Mouse (Mus musculus): ENCODE data around the gene Tada1.

The Tada1 gene

DNA sequence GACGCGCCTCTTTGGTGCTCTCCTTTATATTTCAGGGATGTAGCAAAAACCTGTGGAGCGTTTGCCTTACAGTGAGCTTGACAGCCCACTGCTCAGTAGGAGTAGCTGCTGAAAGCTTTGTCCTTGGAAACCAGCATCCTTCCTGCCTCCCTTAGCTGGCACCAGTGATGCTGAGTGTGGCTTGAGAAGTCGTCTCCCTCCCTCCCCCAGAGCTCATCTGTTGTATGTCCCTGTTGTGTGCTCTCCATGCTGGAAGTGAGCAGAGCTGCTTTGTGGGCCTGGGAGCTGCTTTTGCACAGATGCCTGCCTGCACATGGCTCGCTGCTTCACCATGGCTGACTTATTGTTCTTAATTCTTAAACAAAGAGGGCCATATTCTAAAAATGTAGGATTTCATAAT is 6.5 kb downstream of the Tada1 start:
- no peak for DNase-seq

DNA sequence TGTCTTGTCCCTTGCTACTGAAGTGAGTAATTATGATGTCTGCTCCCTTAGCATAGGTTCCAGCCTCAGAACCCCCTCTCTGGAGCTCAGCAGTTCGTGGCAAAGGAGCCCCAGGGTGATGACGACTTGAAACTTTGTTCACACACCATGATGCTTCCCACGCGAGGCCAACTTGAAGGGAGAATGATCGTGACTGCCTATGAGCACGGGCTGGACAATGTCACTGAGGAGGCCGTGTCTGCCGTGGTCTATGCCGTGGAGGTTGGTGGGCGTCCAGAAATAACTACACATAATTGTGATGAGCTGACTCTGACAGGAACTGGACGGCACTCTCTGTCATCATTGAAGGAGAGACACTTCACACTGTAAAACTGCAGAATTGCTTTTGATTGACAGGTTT is 9.6 kb downstream of the Tada1 start:
- no peak for DNase-seq

DNA sequence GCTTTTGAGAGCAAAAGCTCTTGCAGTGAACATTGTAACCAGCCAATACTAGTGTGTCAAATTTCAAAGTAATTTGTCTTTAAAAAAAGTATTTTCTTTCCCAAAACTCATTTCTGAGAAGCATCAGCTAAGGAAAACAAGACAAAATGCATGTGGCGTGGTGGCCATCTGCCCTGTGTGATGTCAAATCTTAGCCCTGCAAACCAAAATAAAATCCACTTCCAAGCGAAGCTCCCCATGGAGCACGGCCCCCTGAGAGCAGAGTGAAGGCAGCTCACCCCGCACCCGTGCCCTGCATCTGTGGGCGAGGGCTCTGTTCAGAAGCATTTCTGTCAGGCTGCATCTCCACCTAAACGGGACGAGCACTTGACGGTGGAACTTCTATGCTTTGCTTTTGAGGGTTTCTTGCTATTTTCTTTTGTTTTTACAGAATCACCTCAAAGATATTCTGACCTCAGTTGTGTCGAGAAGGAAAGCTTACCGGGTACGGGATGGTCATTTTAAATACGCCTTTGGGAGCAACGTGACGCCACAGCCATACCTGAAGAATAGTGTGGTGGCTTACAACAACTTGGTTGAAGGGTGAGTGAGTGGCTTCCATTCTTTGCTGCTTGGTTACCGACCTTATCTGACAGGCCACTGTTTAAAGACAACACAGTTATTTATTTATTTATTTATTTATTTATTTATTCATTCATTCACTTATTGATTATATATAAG is 10.7 kb downstream of the Tada1 start:
- DNase-seq: no peak

DNA sequence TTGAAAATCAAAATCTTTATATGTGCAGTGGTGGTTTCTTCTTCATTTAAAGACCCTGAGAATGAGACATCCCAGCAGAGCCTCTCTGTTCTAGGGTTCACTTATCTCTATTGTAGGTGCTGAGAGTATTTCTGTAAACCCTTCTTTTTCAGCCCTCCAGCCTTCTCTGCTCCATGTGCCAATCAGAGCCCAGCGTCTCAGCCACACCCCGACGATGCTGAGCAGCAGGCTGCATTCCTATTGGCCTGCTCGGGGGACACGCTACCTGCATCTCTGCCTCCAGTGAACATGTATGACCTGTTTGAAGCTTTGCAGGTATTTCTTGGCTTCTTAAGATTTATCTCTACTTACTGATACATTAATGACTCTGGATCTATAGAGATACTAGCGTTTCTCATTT is 12.8 kb downstream of the Tada1 start:
- DNase-seq: no peak

DNA sequence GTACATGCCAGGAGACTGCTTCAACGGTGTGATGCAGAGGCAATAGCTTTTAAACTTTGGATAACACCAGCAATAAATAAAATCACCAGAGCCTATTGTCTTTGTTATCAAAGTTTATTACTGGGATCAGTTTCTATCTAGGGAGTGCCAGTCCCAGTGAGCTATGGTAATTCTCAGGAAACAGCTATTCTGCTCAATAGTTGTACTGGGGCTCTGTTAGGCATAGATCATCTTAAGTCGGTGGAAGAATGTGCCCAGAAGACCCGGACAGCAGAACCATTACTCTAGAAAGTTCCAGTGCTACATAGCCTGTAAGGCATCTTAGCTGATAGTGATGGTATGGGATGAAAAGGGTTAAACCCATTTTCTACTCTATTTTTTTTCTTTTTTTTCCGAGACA is 15.9 kb downstream of the Tada1 start:
- no peak for DNase-seq

DNA sequence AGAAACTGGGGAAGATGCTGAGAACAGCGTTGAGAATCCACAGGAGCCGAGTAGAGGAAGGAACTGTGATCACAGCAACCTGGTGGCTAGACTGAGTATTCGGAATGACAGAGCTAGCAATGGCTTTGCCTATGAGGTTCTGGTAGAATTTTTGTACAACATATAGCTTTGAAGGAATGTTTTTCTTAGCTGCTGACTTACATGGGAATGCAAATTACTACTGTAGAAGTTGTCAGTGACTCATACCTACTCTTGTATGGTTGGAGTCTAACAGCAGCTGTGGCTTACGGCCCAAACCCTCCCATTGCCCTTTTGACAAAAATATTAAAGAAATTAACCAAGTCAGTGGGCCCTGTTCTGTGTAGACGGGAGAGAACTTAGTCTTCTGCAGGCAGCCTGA is 16.8 kb downstream of the Tada1 start:
- DNase-seq: no peak

DNA sequence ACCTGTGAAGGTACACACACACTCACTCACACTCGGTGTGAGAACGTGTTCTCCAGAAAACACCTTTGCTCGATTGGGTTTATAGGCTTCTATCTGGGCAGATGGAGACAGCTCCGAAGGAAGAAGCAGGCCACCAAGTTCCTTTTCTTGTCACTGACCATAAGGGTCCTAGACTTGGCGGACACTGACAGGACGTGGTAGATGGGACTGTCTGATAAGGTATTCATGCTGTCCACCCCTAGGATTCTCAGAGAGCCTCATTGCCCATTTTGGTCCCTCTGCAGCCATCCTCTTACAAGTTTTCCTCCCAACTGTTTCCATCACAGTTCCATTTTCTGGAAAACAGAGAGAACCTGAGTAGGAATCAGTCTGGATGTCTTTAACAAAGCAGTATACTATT is 17.5 kb downstream of the Tada1 start:
- no peak for DNase-seq

DNA sequence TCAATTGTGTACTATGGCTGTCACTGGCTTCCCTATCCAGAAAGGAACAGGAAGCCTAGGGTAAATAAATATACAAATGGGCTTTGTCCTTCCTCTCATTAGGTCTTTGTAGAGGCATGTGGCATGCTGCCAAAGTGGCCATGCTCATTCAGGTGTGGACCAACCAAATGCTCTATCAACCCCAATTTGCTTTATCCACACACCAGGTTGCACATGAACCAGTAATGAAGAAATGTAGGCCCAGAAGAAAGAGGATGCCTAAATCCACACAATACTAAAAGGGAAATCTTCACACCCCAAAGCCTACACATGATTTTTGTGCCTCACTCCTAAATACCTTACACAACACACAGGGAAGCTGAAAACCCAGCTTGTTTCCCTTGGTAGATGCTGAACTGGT is 22.6 kb downstream of the Tada1 start:
- DNase-seq: peak; percentile 27

DNA sequence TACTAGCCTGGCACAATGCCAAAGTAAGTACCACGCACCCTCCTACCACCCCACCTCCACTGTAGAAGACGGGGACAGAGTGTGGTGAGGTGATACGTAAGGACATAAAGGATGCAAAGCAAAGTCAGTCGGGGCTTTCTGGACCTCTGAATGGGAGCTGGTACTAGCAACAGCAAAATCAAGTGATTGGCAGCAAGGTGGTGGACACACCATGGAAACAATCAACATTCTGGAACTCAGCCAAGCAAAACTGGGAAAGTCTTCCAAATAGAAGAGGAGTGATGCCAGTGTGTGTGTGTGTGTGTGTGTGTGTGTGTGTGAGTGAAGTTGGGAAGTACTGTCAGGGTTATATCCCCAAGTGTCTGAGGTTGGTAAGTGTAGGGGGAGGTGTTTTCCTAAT is 23.1 kb downstream of the Tada1 start:
- no peak for DNase-seq

DNA sequence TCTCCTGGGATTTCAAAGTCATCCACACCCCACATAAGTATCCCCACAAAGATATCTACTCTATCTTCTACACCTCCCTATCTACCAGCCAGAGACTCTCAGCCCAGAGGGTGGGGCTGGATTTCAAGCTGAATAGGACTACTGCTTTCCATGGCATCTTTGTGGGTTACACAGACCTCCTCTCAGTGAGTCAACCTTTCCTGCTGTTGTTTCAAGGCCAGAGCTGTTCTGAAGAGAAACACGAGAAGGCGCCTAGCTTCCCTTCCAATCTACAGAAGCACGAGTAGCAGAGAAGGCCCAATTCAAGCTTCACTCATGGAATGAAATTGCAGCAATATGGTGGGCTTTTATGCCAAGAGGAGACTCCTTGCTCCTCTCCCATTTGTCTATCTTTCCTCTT is 24.9 kb downstream of the Tada1 start:
- no peak for DNase-seq

DNA sequence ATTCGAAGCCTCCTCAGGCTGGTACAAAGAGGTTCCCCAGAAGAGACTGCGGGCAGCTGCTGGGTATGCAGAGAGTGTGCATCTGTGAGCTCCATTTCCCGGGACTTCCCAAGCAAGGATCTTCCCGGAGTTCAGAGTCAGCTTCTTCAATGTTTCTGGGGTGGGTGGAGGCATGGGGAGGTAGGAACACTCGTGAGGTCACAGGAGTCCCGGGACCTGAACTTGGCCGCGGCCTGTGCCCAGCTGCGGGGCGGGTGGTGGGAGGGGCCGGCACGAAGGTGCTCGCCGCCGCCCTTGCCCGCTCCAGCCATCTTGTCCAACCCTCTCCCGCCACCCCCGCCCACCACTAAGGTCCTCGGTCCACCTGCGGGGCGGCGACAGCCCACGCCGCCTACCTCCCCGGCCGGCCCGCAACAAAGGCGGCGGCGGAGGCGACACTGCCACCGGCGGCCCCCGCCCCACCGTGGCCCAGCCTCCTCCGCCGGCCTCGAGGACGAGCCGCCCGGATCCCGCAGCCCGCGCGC is 30.3 kb downstream of the Tada1 start:
- DNase-seq: peak; percentile 37

DNA sequence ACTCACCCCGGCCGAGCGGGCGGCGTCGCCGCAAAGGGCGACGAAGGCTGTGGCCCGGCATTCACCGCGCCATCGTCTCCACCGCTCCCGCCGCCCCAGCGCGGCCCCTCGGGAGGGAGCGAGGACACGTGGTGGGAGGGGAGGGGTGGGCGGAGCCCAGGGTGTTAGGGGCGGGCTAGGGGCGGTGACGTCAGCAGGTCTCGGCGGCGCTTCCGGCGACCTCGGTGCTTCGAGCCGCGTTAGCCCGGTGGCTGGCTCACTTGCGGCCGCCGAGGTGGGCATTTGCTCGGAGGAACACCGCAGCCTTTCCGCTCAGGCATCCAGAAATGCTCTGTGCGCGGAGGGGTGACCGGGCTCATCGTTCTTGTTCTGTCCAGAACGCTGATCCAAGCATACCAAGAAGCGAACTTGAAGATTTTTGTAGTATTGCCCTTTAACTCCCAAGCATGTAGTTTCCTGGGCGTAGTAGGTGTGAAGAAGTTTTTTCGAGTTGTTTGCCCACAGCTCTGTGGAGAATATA is 30.9 kb downstream of the Tada1 start, which contains the start of gene Pogk:
Pogk (minus strand) TSS at position 163 of the 520 bp plus-strand sequence.
- DNase-seq: peak; percentile 55

DNA sequence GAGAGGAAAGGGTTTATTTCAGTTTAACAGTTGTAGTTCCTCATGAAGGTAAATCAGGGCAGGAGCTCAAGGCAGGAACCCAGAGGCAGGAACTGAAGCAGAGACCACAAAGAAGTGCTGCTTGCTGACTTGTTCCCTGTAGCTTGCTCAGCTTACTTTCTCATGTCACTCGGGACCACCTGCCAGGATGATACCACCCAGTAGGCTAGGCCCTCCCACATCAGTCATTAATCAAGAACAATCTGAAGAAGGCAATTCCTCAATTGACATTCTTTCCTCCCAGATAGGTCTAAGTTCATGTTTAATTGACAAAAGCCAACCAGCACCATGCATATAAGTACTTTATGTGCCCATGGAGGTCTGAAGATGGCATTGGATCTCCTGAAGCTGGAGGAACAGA is 32.6 kb downstream of the Tada1 start:
- no peak for DNase-seq

DNA sequence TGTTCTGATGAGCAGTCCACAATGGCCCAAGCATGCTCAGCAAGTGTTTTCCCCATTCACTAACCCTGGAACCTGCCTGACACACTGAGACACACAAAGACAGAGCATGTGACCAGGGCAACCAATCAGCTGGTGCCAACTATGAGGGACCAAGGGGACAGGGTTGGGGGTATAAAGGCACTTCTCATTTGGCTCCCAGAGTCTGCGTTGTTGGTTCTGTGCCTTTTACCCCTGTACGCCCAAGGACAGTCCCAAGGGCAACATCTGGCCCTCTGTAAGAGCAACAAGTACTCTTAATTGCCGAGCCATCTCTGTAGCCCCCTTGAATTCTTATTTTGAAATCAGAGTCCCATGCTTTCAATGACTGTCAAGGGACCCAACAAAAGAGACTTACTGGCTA is 33.4 kb downstream of the Tada1 start:
- DNase-seq: no peak

DNA sequence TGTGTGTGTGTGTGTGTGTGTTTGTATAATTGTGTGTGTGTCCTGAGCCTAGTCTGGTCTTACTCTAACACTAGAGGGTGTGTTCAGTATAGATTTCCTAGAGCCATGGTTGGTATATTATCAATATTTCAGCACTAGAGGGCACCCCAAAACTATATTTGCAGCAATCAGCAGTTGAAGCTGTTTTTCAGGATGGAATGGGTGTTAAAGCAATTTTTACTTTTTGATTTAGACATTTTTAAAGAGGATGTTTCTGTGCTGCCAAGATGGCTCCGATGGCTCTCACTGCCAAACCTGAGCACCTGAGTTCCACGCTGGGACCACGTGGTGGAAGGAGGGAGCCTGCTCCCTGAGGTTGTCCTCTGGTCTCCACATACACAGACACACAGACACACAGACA is 50.2 kb downstream of the Tada1 start:
- peak; percentile 18 for DNase-seq

DNA sequence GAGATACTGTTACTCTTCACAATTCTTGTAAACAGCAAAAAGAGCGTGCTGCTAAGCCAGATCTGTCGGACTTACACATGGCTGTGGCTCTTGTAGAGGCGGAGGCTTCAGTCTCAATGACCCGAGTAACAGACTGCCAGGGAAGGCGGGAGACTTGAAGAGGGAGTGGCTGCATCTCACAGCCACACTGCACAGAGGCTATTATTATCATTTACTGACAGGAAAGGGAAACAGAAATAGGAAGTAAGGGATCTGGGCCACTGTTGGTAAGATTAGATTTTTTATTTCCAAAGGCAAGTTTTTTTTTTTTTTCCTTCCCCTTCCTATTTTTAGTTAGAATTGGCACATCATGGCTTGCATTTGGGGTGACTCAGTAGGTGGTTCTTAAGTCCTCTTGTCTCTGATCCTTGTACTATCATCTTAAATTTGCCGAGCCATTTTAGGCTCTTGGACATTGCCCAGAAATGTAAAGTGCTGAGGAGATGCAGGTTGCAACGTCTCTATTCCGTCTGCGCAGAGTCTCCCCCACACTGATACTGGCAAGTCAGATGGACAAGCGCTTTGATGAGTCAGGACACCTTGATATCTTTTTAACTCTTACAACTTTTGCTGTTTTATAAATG is 51.0 kb downstream of the Tada1 start:
- DNase-seq: peak; percentile 28

DNA sequence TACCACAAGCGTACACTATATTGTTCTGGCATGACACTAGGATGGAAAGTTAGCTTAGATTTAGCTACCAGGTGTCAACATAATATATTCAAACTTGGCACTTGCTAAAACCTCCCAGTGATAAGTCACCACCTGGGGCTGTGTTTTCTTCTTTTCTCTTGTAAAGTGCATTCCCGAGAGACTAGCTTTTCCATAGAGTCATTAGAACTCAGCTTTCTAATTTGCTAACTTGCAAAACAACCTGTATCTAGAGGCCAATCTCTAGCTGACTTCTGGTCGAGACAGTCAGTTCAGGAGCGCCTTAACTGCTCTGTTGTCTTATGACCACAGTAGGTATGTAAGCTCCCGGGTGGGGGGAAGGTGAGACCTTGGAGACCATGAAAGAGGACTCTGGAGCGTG is 60.5 kb downstream of the Tada1 start:
- DNase-seq: no peak

DNA sequence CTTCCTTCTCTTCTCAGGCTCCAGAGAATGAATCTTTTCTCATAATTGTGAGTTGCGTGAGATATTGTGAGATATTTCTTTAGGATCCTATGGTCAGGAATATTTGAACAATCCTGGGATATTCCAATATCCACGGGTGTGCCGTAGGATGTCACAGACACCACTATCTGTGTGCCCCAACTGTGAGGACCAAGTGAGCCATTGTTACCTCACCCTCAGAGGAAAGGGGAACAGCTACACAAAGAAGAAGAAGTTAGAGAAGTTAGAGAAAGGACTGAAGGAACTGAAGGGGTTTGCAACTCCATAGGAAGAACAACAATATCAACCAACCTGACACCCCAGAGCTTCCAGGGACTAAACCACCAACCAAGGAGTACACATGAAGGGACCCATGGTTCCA is 63.1 kb downstream of the Tada1 start:
- DNase-seq: no peak
